Mouse (Mus musculus) thymus, postnatal 36 days (tissue): ENCODE measurements around the gene Mia3.
A peak's percentile ranks its signal among the peaks of the same experiment; 100 is the strongest.
"Not testable (repeated sequence)": the region's sequence is repeated elsewhere in the genome, so short reads cannot be mapped to it uniquely, and the experiment has no call there.

Experiments
- DNase-seq, 2 experiments: peaks; one replicate each; pipeline ENCODE4 v3.0.0; 2022; ENCODE audit warnings: mixed read lengths in 2 of 2

The Mia3 gene

GRCm38 (mm10) chr1:183344886-183345816, 24.2 kb downstream of the Mia3 start:
- DNase-seq = peak; percentile 86 to 90

- DNase-seq = not testable (repeated sequence)
Measured at GRCm38 (mm10) chr1:183342902-183343301, 26.5 kb downstream of the Mia3 start.

- DNase-seq = no peak
Measured at GRCm38 (mm10) chr1:183327171-183327570, 42.2 kb downstream of the Mia3 start.

GRCm38 (mm10) chr1:183324433-183324832, 44.9 kb downstream of the Mia3 start:
- DNase-seq = no peak

- DNase-seq = no peak
Measured at GRCm38 (mm10) chr1:183323923-183324322, 45.4 kb downstream of the Mia3 start.

- DNase-seq = not testable (repeated sequence)
Measured at GRCm38 (mm10) chr1:183322496-183322895, 46.9 kb downstream of the Mia3 start.

- no peak for DNase-seq
Measured at GRCm38 (mm10) chr1:183320708-183321107, 48.6 kb downstream of the Mia3 start.

GRCm38 (mm10) chr1:183315783-183316182, 53.6 kb downstream of the Mia3 start:
- DNase-seq = no peak

- no peak for DNase-seq
Measured at GRCm38 (mm10) chr1:183312076-183312475, 57.3 kb downstream of the Mia3 start.

- not testable (repeated sequence) for DNase-seq
Measured at GRCm38 (mm10) chr1:183309601-183310000, 59.8 kb downstream of the Mia3 start.

GRCm38 (mm10) chr1:183308476-183308875, 60.9 kb downstream of the Mia3 start:
- DNase-seq = no peak

GRCm38 (mm10) chr1:183307555-183307954, 61.8 kb downstream of the Mia3 start:
- no peak for DNase-seq

GRCm38 (mm10) chr1:183299161-183299560, 70.2 kb downstream of the Mia3 start:
- DNase-seq = peak; percentile 77 to 82

- DNase-seq = peak; percentile 34 to 50
Measured at GRCm38 (mm10) chr1:183297886-183298489, 71.4 kb downstream of the Mia3 start.

GRCm38 (mm10) chr1:183297473-183297885, 71.9 kb downstream of the Mia3 start:
- peak in 1 of 2 experiments; percentile 66 for DNase-seq

- peak; percentile 95 to 97 for DNase-seq
Measured at GRCm38 (mm10) chr1:183296877-183297383, 72.4 kb downstream of the Mia3 start, which contains the start of gene Brox. TSS of gene Brox (minus strand) at chr1:183297269.

GRCm38 (mm10) chr1:183296465-183296864, 72.9 kb downstream of the Mia3 start, which contains the start of gene Aida:
TSS of gene Aida (plus strand) at chr1:183296590.
- peak; percentile 76 to 87 for DNase-seq

GRCm38 (mm10) chr1:183289576-183289975, 79.8 kb downstream of the Mia3 start:
- DNase-seq = no peak

GRCm38 (mm10) chr1:183288351-183288750, 81.0 kb downstream of the Mia3 start:
- DNase-seq = no peak
